ENCODE assay signal across 8 mouse cellular contexts in genomic region chr10:7052315-7053017, GRCm38 (mm10). TPM values are rescaled to one million over a fixed set of nuclear protein-coding genes. Genes with fewer than 3 reads are reported as not detected.
DNase-seq lines count a peak whose midpoint lies in the region; ATAC-seq lines count a peak whose summit lies in the region.

TSS of gene Ipcef1 (minus strand) at chr10:7052478.

- H3K36me3 ChIP-seq in heart, embryonic 13.5 days = no peaks in the 10 kb centered on the region
- H3K36me3 ChIP-seq in embryonic facial prominence, embryonic 15.5 days = no peaks in the 10 kb centered on the region
- no peaks in the 10 kb centered on the region for H3K36me3 ChIP-seq in kidney, embryonic 15.5 days
- no peaks in the 10 kb centered on the region for H3K36me3 ChIP-seq in midbrain, embryonic 16.5 days (ENCODE audit: control insufficient read depth, insufficient read depth, low read length)

- 0 out of 2 replicates have a peak within 1 kb of the TSS, but pooled peaks have one; percentile 20 for H3K27ac ChIP-seq in heart, embryonic 13.5 days (replicated peaks)
- H3K27ac ChIP-seq in embryonic facial prominence, embryonic 15.5 days (replicated peaks) = 0 out of 2 replicates have a peak within 1 kb of the TSS, but pooled peaks have one; percentile 34
- H3K27ac ChIP-seq in kidney, embryonic 15.5 days = peak within 1 kb of the TSS; percentile 83
- H3K27ac ChIP-seq in midbrain, embryonic 16.5 days (ENCODE audit: low read length) = peak within 1 kb of the TSS; percentile 26; the same call in 1 of the 2 replicates

- H3K9me3 ChIP-seq in heart, embryonic 13.5 days = no peaks in the 10 kb centered on the region
- H3K9me3 ChIP-seq in embryonic facial prominence, embryonic 15.5 days (replicated peaks) = no peaks in the 10 kb centered on the region
- no peaks in the 10 kb centered on the region for H3K9me3 ChIP-seq in kidney, embryonic 15.5 days (replicated peaks)
- no peaks in the 10 kb centered on the region for H3K9me3 ChIP-seq in midbrain, embryonic 16.5 days (replicated peaks; ENCODE audit: control insufficient read depth, low read length, poor library complexity, severe bottlenecking)

- 42% methylated on average over 12 of the region's 12 CpGs for WGBS in heart, embryonic 13.5 days
- WGBS in embryonic facial prominence, embryonic 15.5 days = 14% methylated on average over 12 of the region's 12 CpGs
- WGBS in kidney, embryonic 15.5 days = 38% methylated on average over 12 of the region's 12 CpGs
- WGBS in midbrain, embryonic 16.5 days = 13% methylated on average over 12 of the region's 12 CpGs

- H3K4me2 ChIP-seq in heart, embryonic 13.5 days = 0 out of 2 replicates have a peak within 1 kb of the TSS, but pooled peaks have one; percentile 9
- 0 out of 2 replicates have a peak within 1 kb of the TSS, but pooled peaks have one; percentile 15 for H3K4me2 ChIP-seq in embryonic facial prominence, embryonic 15.5 days (replicated peaks)
- peak within 1 kb of the TSS; percentile 31 for H3K4me2 ChIP-seq in kidney, embryonic 15.5 days
- H3K4me2 ChIP-seq in midbrain, embryonic 16.5 days (ENCODE audit: low read length) = peak within 1 kb of the TSS; percentile 33

- no peak within 1 kb of the TSS for H3K9ac ChIP-seq in heart, embryonic 13.5 days
- H3K9ac ChIP-seq in embryonic facial prominence, embryonic 15.5 days = no peak within 1 kb of the TSS
- no peak within 1 kb of the TSS for H3K9ac ChIP-seq in kidney, embryonic 15.5 days
- H3K9ac ChIP-seq in midbrain, embryonic 16.5 days (ENCODE audit: low read depth, low read length) = no peak within 1 kb of the TSS

- peaks cover 8% of the 10 kb centered on the region for H3K4me1 ChIP-seq in heart, embryonic 13.5 days
- 0 out of 2 replicates have a peak, but pooled peaks cover 8% of the 10 kb centered on the region for H3K4me1 ChIP-seq in embryonic facial prominence, embryonic 15.5 days
- peaks cover 16% of the 10 kb centered on the region for H3K4me1 ChIP-seq in kidney, embryonic 15.5 days
- H3K4me1 ChIP-seq in midbrain, embryonic 16.5 days (ENCODE audit: control insufficient read depth, insufficient read depth, low read length) = peaks cover 7% of the 10 kb centered on the region

- H3K4me3 ChIP-seq in heart, embryonic 13.5 days = no peak within 1 kb of the TSS
- H3K4me3 ChIP-seq in embryonic facial prominence, embryonic 15.5 days (replicated peaks) = no peak within 1 kb of the TSS
- no peak within 1 kb of the TSS for H3K4me3 ChIP-seq in kidney, embryonic 15.5 days (replicated peaks)
- no peak within 1 kb of the TSS for H3K4me3 ChIP-seq in midbrain, embryonic 16.5 days (ENCODE audit: low read depth, low read length)

- intact Hi-C loops in heart, postnatal 14 days (cut with DNase I) = no loop called here
- intact Hi-C loops in heart, postnatal 36 days (cut with DNase I) = no loop called here

- ATAC-seq in heart, embryonic 13.5 days (ENCODE audit: extremely low read depth, insufficient number of reproducible peaks, low FRiP score, low TSS enrichment) = no peak
- ATAC-seq in embryonic facial prominence, embryonic 15.5 days (ENCODE audit: insufficient number of reproducible peaks, low FRiP score, low TSS enrichment, low read depth) = no peak; the same call in 1 of the 2 replicates
- ATAC-seq in kidney, embryonic 15.5 days (replicated peaks; ENCODE audit: low FRiP score) = no peak
- peak; percentile 68 for ATAC-seq in midbrain, embryonic 16.5 days

- no peak for DNase-seq in heart, postnatal 14 days
- no peak for DNase-seq in c-Kit-positive CD71-positive TER-119-positive erythroid progenitor cells, embryonic 14.5 days (ENCODE audit: low spot score)
- no peak for DNase-seq in right cerebral cortex, postnatal 10 days (ENCODE audit: low spot score in 2 of 2)
- no peak for DNase-seq in heart, postnatal 36 days

- no peaks in the 10 kb centered on the region for H3K27me3 ChIP-seq in heart, embryonic 13.5 days (replicated peaks)
- no peaks in the 10 kb centered on the region for H3K27me3 ChIP-seq in embryonic facial prominence, embryonic 15.5 days
- H3K27me3 ChIP-seq in kidney, embryonic 15.5 days = no peaks in the 10 kb centered on the region
- H3K27me3 ChIP-seq in midbrain, embryonic 16.5 days (ENCODE audit: control insufficient read depth, insufficient read depth, low read depth, low read length) = no peaks in the 10 kb centered on the region

RNA-seq across cellular contexts. Expression of gene Ipcef1, which starts in this region (rescaled TPM):
- polyA plus RNA-seq in heart, embryonic 13.5 days (2015; fragmentation: Nextera tagmentation; extraction: Ambion mirVana) = 0.06 and 0.15 TPM in 2 replicates
- under 1 TPM; 0.49 to 0.50 TPM for total RNA-seq in heart, postnatal 14 days (2021)
- polyA plus RNA-seq in embryonic facial prominence, embryonic 15.5 days (2015; fragmentation: Nextera tagmentation; extraction: Ambion mirVana) = 0.14 and 0.28 TPM in 2 replicates
- 1.9 and 2.9 TPM in 2 replicates for polyA plus RNA-seq in kidney, embryonic 15.5 days (2015; fragmentation: Nextera tagmentation; extraction: Ambion mirVana)
- 0.98 and 1.6 TPM in 2 replicates for polyA plus RNA-seq in midbrain, embryonic 16.5 days (2015; fragmentation: Nextera tagmentation; extraction: Ambion mirVana)
- under 1 TPM; 0.11 to 0.19 TPM for total RNA-seq in heart, postnatal 36 days (2021)

Comparison
In these comparisons a context has a peak if more than half of its experiments do, and no peak if none do; other contexts are left out.
1. H3K27ac ChIP-seq: peak in every context shown above with its lines; median percentile 83 in kidney, embryonic 15.5 days; 34 in embryonic facial prominence, embryonic 15.5 days; 26 in midbrain, embryonic 16.5 days; 20 in heart, embryonic 13.5 days.